Mouse (Mus musculus): ENCODE data around the gene Pip4k2a. TPM values are rescaled to one million over a fixed set of nuclear protein-coding genes. Genes with fewer than 3 reads are reported as not detected.

The Pip4k2a gene
- total and polyA plus RNA-seq, 3 experiments = 6.6 to 52.9 (median 20.8) TPM

- Histone ChIP-seq H3K36me3 (replicated peaks in 1 of 2; ENCODE audit: control insufficient read depth in 1 of 2, insufficient read depth in 1 of 2, low read length in 1 of 2) (peaks cover 0 to 32% of the 10 kb centered on the region in 2 experiments), H3K27ac (ENCODE audit: insufficient read depth, low read depth) (no peak overlapping the region), H3K9ac (ENCODE audit: insufficient read depth, low read depth) (no peak overlapping the region), H3K27me3 (replicated peaks) (no peaks in the 10 kb centered on the region), H3K4me2 (ENCODE audit: insufficient read depth, low read depth, poor library complexity, severe bottlenecking) (no peak overlapping the region), H3K79me2 (replicated peaks; ENCODE audit: control insufficient read depth, extremely low read depth, insufficient read depth, poor library complexity, severe bottlenecking) (no peaks in the 10 kb centered on the region), H3K4me1 (ENCODE audit: control insufficient read depth in 1 of 2, insufficient read depth in 2 of 2) (peaks cover 2 to 65% of the 10 kb centered on the region in 2 experiments; a peak in 3 of 4 replicates), H3K4me3 (replicated peaks in 1 of 3; ENCODE audit: low read depth in 2 of 3, low read length in 2 of 3, poor library complexity in 1 of 3) (no peak overlapping the region), H3K9me3 (replicated peaks; ENCODE audit: low read length) (no peaks in the 10 kb centered on the region)
- in situ Hi-C loops (cut with MboI; ENCODE audit: low pct_ligation_motif_present, low pct_unique_long_range_greater_than_20kb, low sequenced_read_pairs) = no loop called here
- no peak for TF ChIP-seq RCOR1 (conservative IDR thresholded peaks at IDR 0.05; ENCODE audit: low read depth, low read length)
- no peak for TF ChIP-seq HCFC1 (IDR thresholded peaks at IDR 0.05; ENCODE audit: low read depth, low read length)
- TF ChIP-seq CTCF (conservative IDR thresholded peaks at IDR 0.05 in 1 of 2, IDR thresholded peaks at IDR 0.05 in 1 of 2; ENCODE audit: low read depth in 2 of 2, low read length in 2 of 2) = no peak
- no peak for TF ChIP-seq RAD21 (IDR thresholded peaks at IDR 0.05; ENCODE audit: low read depth, low read length)
- TF ChIP-seq ZNF384 (IDR thresholded peaks at IDR 0.05; ENCODE audit: low read depth, low read length) = no peak
- no peak for TF ChIP-seq SMC3 (IDR thresholded peaks at IDR 0.05; ENCODE audit: low read depth, low read length)
- no peak for TF ChIP-seq CHD1 (IDR thresholded peaks at IDR 0.05; ENCODE audit: low read depth, low read length)
- no peak for TF ChIP-seq NELFE (IDR thresholded peaks at IDR 0.05; ENCODE audit: low read depth, low read length)
- no peak for TF ChIP-seq MYC (IDR thresholded peaks at IDR 0.05; ENCODE audit: low read depth, low read length)
- TF ChIP-seq MAFK (IDR thresholded peaks at IDR 0.05; ENCODE audit: insufficient replicate concordance, low read length) = no peak
- no peak for TF ChIP-seq KAT2A (IDR thresholded peaks at IDR 0.05; ENCODE audit: insufficient replicate concordance, low read length)
- TF ChIP-seq ELF1 (IDR thresholded peaks at IDR 0.05; ENCODE audit: low read depth, low read length) = no peak
- TF ChIP-seq USF2 (conservative IDR thresholded peaks at IDR 0.05; ENCODE audit: low read depth, low read length) = no peak
- TF ChIP-seq BHLHE40 (IDR thresholded peaks at IDR 0.05; ENCODE audit: low read depth, low read length) = no peak
- no peak for TF ChIP-seq E2F4 (IDR thresholded peaks at IDR 0.05; ENCODE audit: insufficient replicate concordance, low read depth, low read length)
- TF ChIP-seq PAX5 (IDR thresholded peaks at IDR 0.05; ENCODE audit: low read length) = no peak
- TF ChIP-seq CHD2 (IDR thresholded peaks at IDR 0.05; ENCODE audit: low read length) = no peak
- TF ChIP-seq IRF4 (IDR thresholded peaks at IDR 0.05; ENCODE audit: low read depth, low read length) = no peak
- no peak for TF ChIP-seq POLR2AphosphoS2 (IDR thresholded peaks at IDR 0.05; ENCODE audit: low read depth, low read length)
- no peak for DNase-seq (ENCODE audit: extremely low read depth)
- dilution Hi-C loops (cut with MboI; ENCODE audit: extremely low pct_ligation_motif_present, extremely low pct_unique_long_range_greater_than_20kb, low sequenced_read_pairs) = no loop called here
Observed at GRCm38 (mm10) chr2:18930318-18931060, 67.4 kb downstream of the Pip4k2a start.

GRCm38 (mm10) chr2:18928597-18929257, 69.2 kb downstream of the Pip4k2a start:
- H3K4me3 ChIP-seq (replicated peaks in 1 of 3; ENCODE audit: low read depth in 2 of 3, low read length in 2 of 3, poor library complexity in 1 of 3) = no peak overlapping the region
- no peaks in the 10 kb centered on the region for H3K27me3 ChIP-seq (replicated peaks)
- in situ Hi-C loops (cut with MboI; ENCODE audit: low pct_ligation_motif_present, low pct_unique_long_range_greater_than_20kb, low sequenced_read_pairs) = no loop called here
- TF ChIP-seq EP300 (IDR thresholded peaks at IDR 0.05; ENCODE audit: low read length) (no peak), ZMIZ1 (IDR thresholded peaks at IDR 0.05; ENCODE audit: low read depth, low read length) (no peak), ZNF384 (IDR thresholded peaks at IDR 0.05; ENCODE audit: low read depth, low read length) (no peak), CHD2 (IDR thresholded peaks at IDR 0.05; ENCODE audit: low read length) (no peak), JUND (conservative IDR thresholded peaks at IDR 0.05; ENCODE audit: low read depth, low read length) (no peak), BHLHE40 (IDR thresholded peaks at IDR 0.05; ENCODE audit: low read depth, low read length) (no peak), ETS1 (conservative IDR thresholded peaks at IDR 0.05; ENCODE audit: low read depth, low read length) (no peak), PAX5 (IDR thresholded peaks at IDR 0.05; ENCODE audit: low read length) (no peak), MAX (IDR thresholded peaks at IDR 0.05; ENCODE audit: low read length) (no peak), MAZ (IDR thresholded peaks at IDR 0.05; ENCODE audit: low read depth, low read length) (no peak), TBP (conservative IDR thresholded peaks at IDR 0.05; ENCODE audit: low read depth, low read length) (no peak), MXI1 (IDR thresholded peaks at IDR 0.05; ENCODE audit: low read depth, low read length) (no peak), E2F4 (IDR thresholded peaks at IDR 0.05; ENCODE audit: insufficient replicate concordance, low read depth, low read length) (no peak), USF1 (IDR thresholded peaks at IDR 0.05; ENCODE audit: low read depth, low read length) (no peak), GABPA (IDR thresholded peaks at IDR 0.05; ENCODE audit: insufficient replicate concordance, low read depth, low read length) (no peak), NELFE (IDR thresholded peaks at IDR 0.05; ENCODE audit: low read depth, low read length) (no peak), HCFC1 (IDR thresholded peaks at IDR 0.05; ENCODE audit: low read depth, low read length) (no peak)
- dilution Hi-C loops (cut with MboI; ENCODE audit: extremely low pct_ligation_motif_present, extremely low pct_unique_long_range_greater_than_20kb, low sequenced_read_pairs) = no loop called here
- DNase-seq (ENCODE audit: extremely low read depth) = no peak
- H3K4me2 ChIP-seq (ENCODE audit: insufficient read depth, low read depth, poor library complexity, severe bottlenecking) = no peak overlapping the region
- H3K79me2 ChIP-seq (replicated peaks; ENCODE audit: control insufficient read depth, extremely low read depth, insufficient read depth, poor library complexity, severe bottlenecking) = no peaks in the 10 kb centered on the region; the same call in 1 of the 2 replicates
- peaks cover 0 to 22% of the 10 kb centered on the region in 2 experiments for H3K36me3 ChIP-seq (replicated peaks in 1 of 2; ENCODE audit: control insufficient read depth in 1 of 2, insufficient read depth in 1 of 2, low read length in 1 of 2)
- no peak overlapping the region for H3K9ac ChIP-seq (ENCODE audit: insufficient read depth, low read depth)
- H3K27ac ChIP-seq (ENCODE audit: insufficient read depth, low read depth) = no peak overlapping the region
- H3K4me1 ChIP-seq (ENCODE audit: control insufficient read depth in 1 of 2, insufficient read depth in 2 of 2) = peaks cover 2 to 67% of the 10 kb centered on the region in 2 experiments; a peak in 3 of 4 replicates
- no peaks in the 10 kb centered on the region for H3K9me3 ChIP-seq (replicated peaks; ENCODE audit: low read length)

Measured in CH12.LX (cell line).